Mouse (Mus musculus): Measurements from ENCODE around the gene Pnp2. TPM values are rescaled to one million over a fixed set of nuclear protein-coding genes. Genes with fewer than 3 reads are reported as not detected.

The Pnp2 gene
- polyA plus RNA-seq, 1 experiment from 2014 or later: 0.82 TPM

DNA sequence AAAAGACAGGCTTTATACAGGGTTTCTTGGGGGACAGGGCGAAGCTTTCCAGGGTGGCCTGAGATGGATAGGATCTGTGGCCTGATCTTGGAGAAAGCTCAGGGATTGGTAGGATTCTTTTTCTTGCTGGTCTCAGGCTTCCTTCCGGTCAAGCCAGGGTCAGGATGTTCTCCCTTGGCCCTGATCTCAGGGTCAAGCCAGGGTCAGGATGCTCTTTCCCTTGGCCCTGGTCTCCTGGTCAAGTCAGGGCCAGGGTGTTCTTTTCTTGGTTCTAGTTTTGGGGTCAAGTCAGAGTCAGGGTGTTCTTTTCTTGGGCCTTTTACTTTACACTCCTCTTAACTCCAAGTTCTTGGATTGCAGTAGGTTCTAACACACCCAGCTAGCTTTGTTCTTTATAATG is 31.9 kb downstream of the Pnp2 start:
- Histone ChIP-seq H3K27me3 (no peaks in the 10 kb centered on the region), H3K4me3 (no peak overlapping the region), H3K4me1 (replicated peaks) (no peaks in the 10 kb centered on the region), H3K27ac (replicated peaks) (no peak overlapping the region), H3K4me2 (no peak overlapping the region), H3K36me3 (no peaks in the 10 kb centered on the region), H3K9me3 (no peaks in the 10 kb centered on the region), H3K9ac (no peak overlapping the region)
- ATAC-seq (ENCODE audit: low FRiP score, low read depth): no peak
- 85% methylated on average over 2 of the region's 2 CpGs for WGBS

- H3K9me3 ChIP-seq: no peaks in the 10 kb centered on the region
- H3K4me2 ChIP-seq: no peak overlapping the region
- H3K27ac ChIP-seq (replicated peaks): no peak overlapping the region
- H3K4me1 ChIP-seq (replicated peaks): no peaks in the 10 kb centered on the region
- ATAC-seq (ENCODE audit: low FRiP score, low read depth): no peak
- no peak overlapping the region for H3K4me3 ChIP-seq
- no peaks in the 10 kb centered on the region for H3K36me3 ChIP-seq
- no peaks in the 10 kb centered on the region for H3K27me3 ChIP-seq
- 87% methylated on average over 3 of the region's 3 CpGs for WGBS
- H3K9ac ChIP-seq: no peak overlapping the region
Observed at GRCm38 (mm10) chr14:50991037-50991436, 35.2 kb downstream of the Pnp2 start.

DNA sequence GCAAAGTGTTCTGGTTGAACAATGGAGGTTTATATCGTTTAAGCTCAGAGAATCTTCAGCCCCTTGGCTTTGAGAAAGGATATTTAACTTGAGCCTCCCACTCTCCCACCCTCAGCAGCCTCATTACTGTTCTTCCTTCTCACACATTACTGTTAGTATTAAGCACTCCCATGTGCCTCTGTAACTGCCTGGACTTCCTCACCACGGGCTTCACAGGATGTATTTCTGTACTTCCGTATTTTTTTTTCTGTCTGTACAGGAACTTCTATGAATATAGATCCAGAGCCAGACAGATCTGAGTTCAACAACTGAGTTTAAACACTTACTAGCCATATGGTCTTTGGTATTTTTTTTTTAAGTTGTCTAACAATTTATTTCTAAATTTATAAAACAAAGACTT is 41.3 kb downstream of the Pnp2 start:
- Histone ChIP-seq H3K36me3 (no peaks in the 10 kb centered on the region), H3K9me3 (no peaks in the 10 kb centered on the region), H3K4me3 (no peak overlapping the region), H3K27ac (replicated peaks) (no peak overlapping the region), H3K27me3 (no peaks in the 10 kb centered on the region), H3K4me1 (replicated peaks) (no peaks in the 10 kb centered on the region), H3K4me2 (no peak overlapping the region), H3K9ac (no peak overlapping the region)
- no peak for ATAC-seq (ENCODE audit: low FRiP score, low read depth)
- WGBS: 88% methylated on average over 3 of the region's 3 CpGs

DNA sequence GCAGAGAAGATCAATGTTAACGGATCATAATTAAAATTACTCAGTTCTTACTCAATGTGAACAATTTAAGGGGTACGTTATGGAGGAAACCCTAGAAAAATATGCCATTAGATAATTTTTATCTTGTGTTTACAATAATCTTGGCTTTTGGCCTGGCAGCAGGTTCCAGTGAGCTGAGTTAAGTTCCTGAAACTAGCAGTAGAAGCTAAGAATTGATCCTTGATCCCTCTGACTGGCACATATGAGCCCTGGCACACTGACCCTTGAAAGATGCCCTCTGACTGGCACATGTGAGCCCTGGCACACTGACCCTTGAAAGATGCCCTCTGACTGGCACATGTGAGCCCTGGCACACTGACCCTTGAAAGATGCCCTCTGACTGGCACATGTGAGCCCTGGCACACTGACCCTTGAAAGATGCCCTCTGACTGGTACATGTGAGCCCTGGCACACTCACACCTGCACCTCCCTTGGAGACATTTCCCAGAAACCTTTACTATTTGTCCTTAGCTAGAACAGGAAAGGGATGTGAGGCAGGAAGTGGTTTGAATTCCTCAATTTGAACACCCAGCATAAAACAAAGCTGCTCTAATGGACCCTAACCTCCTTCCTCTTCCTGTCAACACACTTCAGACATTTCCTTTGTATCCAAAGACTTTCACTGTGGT is 42.3 kb downstream of the Pnp2 start:
- Histone ChIP-seq H3K9ac (no peak overlapping the region), H3K4me3 (no peak overlapping the region), H3K27ac (replicated peaks) (no peak overlapping the region), H3K27me3 (no peaks in the 10 kb centered on the region), H3K36me3 (no peaks in the 10 kb centered on the region), H3K4me1 (replicated peaks) (no peaks in the 10 kb centered on the region), H3K9me3 (no peaks in the 10 kb centered on the region), H3K4me2 (no peak overlapping the region)
- no peak for ATAC-seq (ENCODE audit: low FRiP score, low read depth)
- WGBS: 84% methylated on average over 2 of the region's 2 CpGs

GRCm38 (mm10) chr14:51007152-51007801 is 51.5 kb downstream of the Pnp2 start, which contains the start of gene Rnase10:
Gene Rnase10, plus strand, starts transcription at chr14:51007751.
- Histone ChIP-seq H3K9ac (no peak within 1 kb of the TSS), H3K4me1 (replicated peaks) (no peaks in the 10 kb centered on the region), H3K9me3 (no peaks in the 10 kb centered on the region), H3K27ac (replicated peaks) (no peak within 1 kb of the TSS), H3K4me3 (no peak within 1 kb of the TSS), H3K27me3 (no peaks in the 10 kb centered on the region), H3K36me3 (no peaks in the 10 kb centered on the region), H3K4me2 (no peak within 1 kb of the TSS)
- WGBS: 87% methylated on average over 8 of the region's 8 CpGs
- no peak for ATAC-seq (ENCODE audit: low FRiP score, low read depth)

DNA sequence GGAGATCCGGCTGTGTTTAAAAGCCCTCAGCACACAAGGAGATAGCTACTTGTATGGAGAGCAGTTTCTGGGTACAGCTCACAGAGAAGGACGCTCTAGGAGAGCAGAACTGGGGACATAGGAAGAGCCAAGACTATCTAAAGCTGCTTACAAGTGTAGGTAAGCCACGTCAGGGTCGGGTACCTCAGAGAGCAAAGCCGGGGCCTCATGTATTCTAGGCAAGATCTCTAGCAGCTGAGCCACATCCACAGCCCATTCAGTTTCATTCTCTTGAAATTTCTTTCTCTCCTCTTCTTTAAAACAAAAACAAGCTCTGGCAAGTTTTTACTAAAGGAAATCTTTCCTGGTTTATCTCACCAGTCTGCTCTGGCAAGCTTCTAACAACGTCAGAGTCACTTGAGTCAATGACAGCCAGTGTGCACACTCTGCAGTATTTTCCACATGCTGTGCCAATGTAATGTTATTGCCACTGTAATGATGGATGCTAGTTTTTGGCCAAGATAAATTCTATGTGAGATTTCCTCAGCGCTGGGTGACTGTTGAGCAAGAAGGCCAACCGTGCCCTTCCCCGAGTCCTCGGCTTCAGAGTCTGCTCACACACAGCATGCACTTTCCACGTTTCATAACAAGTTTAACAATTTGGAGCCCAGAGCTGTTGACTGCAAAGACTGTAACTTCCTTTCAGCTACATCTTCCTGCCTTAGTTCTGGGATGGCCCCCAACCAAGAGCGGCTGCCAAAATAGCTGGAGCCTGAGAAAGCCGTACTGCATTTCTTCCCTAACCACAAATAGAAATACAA is 52.3 kb downstream of the Pnp2 start:
- ATAC-seq (ENCODE audit: low FRiP score, low read depth): no peak
- 82% methylated on average over 13 of the region's 13 CpGs for WGBS
- Histone ChIP-seq H3K4me1 (replicated peaks) (no peaks in the 10 kb centered on the region), H3K36me3 (no peaks in the 10 kb centered on the region), H3K9me3 (no peaks in the 10 kb centered on the region), H3K9ac (no peak overlapping the region), H3K4me2 (no peak overlapping the region), H3K4me3 (no peak overlapping the region), H3K27ac (replicated peaks) (no peak overlapping the region), H3K27me3 (no peaks in the 10 kb centered on the region)

DNA sequence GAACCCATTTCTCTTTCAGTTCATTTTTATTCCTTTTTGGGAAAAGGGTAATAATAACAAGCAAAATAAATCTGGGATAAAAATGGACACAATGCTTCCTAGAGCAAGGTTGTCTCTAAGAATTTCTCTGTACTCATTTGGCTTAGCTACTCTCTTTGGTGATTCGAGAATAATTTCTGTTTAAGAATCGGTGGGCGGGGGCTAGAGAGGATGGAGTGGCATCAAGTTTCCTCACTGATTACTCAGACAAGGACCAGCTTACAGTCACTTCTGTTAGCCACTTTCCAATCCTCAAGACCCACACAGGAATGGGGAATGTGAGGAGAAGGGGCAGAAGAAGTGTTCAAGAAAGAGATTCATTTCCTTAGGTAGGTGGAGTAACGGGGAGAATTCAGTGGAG is 53.0 kb downstream of the Pnp2 start:
- H3K36me3 ChIP-seq: no peaks in the 10 kb centered on the region
- no peak overlapping the region for H3K4me3 ChIP-seq
- H3K27ac ChIP-seq (replicated peaks): no peak overlapping the region
- H3K27me3 ChIP-seq: no peaks in the 10 kb centered on the region
- ATAC-seq (ENCODE audit: low FRiP score, low read depth): no peak
- H3K9ac ChIP-seq: no peak overlapping the region
- WGBS: 92% methylated on average over 4 of the region's 4 CpGs
- H3K9me3 ChIP-seq: no peaks in the 10 kb centered on the region
- no peaks in the 10 kb centered on the region for H3K4me1 ChIP-seq (replicated peaks)
- no peak overlapping the region for H3K4me2 ChIP-seq

DNA sequence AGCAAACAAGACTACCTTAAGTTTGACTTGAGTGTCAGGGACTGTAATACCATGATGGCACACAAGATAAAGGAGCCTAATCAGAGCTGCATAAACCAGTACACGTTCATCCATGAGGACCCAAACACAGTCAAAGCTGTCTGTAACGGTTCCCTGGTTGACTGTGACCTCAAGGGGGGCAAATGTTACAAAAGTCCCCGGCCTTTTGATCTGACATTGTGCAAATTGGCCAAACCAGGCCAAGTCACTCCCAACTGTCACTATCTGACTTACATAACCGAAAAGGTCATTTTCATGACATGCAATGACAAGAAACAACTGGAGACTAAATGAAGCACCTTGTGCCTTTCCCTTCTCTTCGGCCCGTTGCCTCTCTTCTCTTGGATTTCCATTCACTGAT is 53.8 kb downstream of the Pnp2 start:
- no peak overlapping the region for H3K9ac ChIP-seq
- H3K27ac ChIP-seq (replicated peaks): no peak overlapping the region
- H3K4me3 ChIP-seq: no peak overlapping the region
- no peaks in the 10 kb centered on the region for H3K36me3 ChIP-seq
- no peak for ATAC-seq (ENCODE audit: low FRiP score, low read depth)
- H3K4me1 ChIP-seq (replicated peaks): no peaks in the 10 kb centered on the region
- H3K27me3 ChIP-seq: no peaks in the 10 kb centered on the region
- no peaks in the 10 kb centered on the region for H3K9me3 ChIP-seq
- WGBS: 89% methylated on average over 6 of the region's 6 CpGs
- no peak overlapping the region for H3K4me2 ChIP-seq

Other genes with a start within 250 kb of the Pnp2 start
- gene Olfr748, start 248.6 kb upstream of the Pnp2 start, polyA plus RNA-seq (2015; fragmentation: Nextera tagmentation; extraction: Ambion mirVana): not detected in 2 replicates
- not detected in 2 replicates for gene Olfr749, start 210.9 kb upstream of the Pnp2 start, polyA plus RNA-seq (2015; fragmentation: Nextera tagmentation; extraction: Ambion mirVana)
- gene Ttc5, start 170.5 kb upstream of the Pnp2 start, polyA plus RNA-seq (2015; fragmentation: Nextera tagmentation; extraction: Ambion mirVana): 121 and 127 TPM in 2 replicates
- not detected in 2 replicates for gene Ccnb1ip1, start 148.3 kb upstream of the Pnp2 start, polyA plus RNA-seq (2015; fragmentation: Nextera tagmentation; extraction: Ambion mirVana)
- 44.3 and 45.4 TPM in 2 replicates for gene Parp2, start 148.2 kb upstream of the Pnp2 start, polyA plus RNA-seq (2015; fragmentation: Nextera tagmentation; extraction: Ambion mirVana)
- 2.0 and 2.9 TPM in 2 replicates for gene Tep1, start 85.4 kb upstream of the Pnp2 start, polyA plus RNA-seq (2015; fragmentation: Nextera tagmentation; extraction: Ambion mirVana)
- 3.1 and 3.3 TPM in 2 replicates for gene Klhl33, start 58.5 kb upstream of the Pnp2 start, polyA plus RNA-seq (2015; fragmentation: Nextera tagmentation; extraction: Ambion mirVana)
- 110 and 111 TPM in 2 replicates for gene Osgep, start 31.1 kb upstream of the Pnp2 start, polyA plus RNA-seq (2015; fragmentation: Nextera tagmentation; extraction: Ambion mirVana)
- 172 and 178 TPM in 2 replicates for gene Apex1, start 31.0 kb upstream of the Pnp2 start, polyA plus RNA-seq (2015; fragmentation: Nextera tagmentation; extraction: Ambion mirVana)
- 92.4 and 107 TPM in 2 replicates for gene Pip4p1, start 25.1 kb upstream of the Pnp2 start, polyA plus RNA-seq (2015; fragmentation: Nextera tagmentation; extraction: Ambion mirVana)
- gene Pnp, start 24.9 kb upstream of the Pnp2 start, polyA plus RNA-seq (2015; fragmentation: Nextera tagmentation; extraction: Ambion mirVana): 22.1 and 25.5 TPM in 2 replicates
- not detected in 2 replicates for gene Gm49342, start 11.5 kb upstream of the Pnp2 start, polyA plus RNA-seq (2015; fragmentation: Nextera tagmentation; extraction: Ambion mirVana)
- gene Rnase10, start 51.8 kb downstream of the Pnp2 start, polyA plus RNA-seq (2015; fragmentation: Nextera tagmentation; extraction: Ambion mirVana): not detected in 2 replicates
- gene Rnase9, start 85.9 kb downstream of the Pnp2 start, polyA plus RNA-seq (2015; fragmentation: Nextera tagmentation; extraction: Ambion mirVana): not detected in 2 replicates
- gene Rnase11, start 94.2 kb downstream of the Pnp2 start, polyA plus RNA-seq (2015; fragmentation: Nextera tagmentation; extraction: Ambion mirVana): not detected in 2 replicates
- not detected in 2 replicates for gene Rnase12, start 101.7 kb downstream of the Pnp2 start, polyA plus RNA-seq (2015; fragmentation: Nextera tagmentation; extraction: Ambion mirVana)
- gene Olfr750, start 118.4 kb downstream of the Pnp2 start, polyA plus RNA-seq (2015; fragmentation: Nextera tagmentation; extraction: Ambion mirVana): 0.05 and 0.08 TPM in 2 replicates
- gene Rnase4, start 135.1 kb downstream of the Pnp2 start, polyA plus RNA-seq (2015; fragmentation: Nextera tagmentation; extraction: Ambion mirVana): 16.4 and 17.6 TPM in 2 replicates
- 5.0 TPM in 2 replicates for gene Ang, start 135.2 kb downstream of the Pnp2 start, polyA plus RNA-seq (2015; fragmentation: Nextera tagmentation; extraction: Ambion mirVana)
- not detected in 2 replicates for gene Eddm3b, start 158.4 kb downstream of the Pnp2 start, polyA plus RNA-seq (2015; fragmentation: Nextera tagmentation; extraction: Ambion mirVana)
- 0.84 and 1.4 TPM in 2 replicates for gene Rnase6, start 167.9 kb downstream of the Pnp2 start, polyA plus RNA-seq (2015; fragmentation: Nextera tagmentation; extraction: Ambion mirVana)
- gene Rnase1, start 190.8 kb downstream of the Pnp2 start, polyA plus RNA-seq (2015; fragmentation: Nextera tagmentation; extraction: Ambion mirVana): 0.54 and 0.96 TPM in 2 replicates
- gene Rnase2b, start 206.3 kb downstream of the Pnp2 start, polyA plus RNA-seq (2015; fragmentation: Nextera tagmentation; extraction: Ambion mirVana): not detected in 2 replicates
- gene Ang2, start 243.2 kb downstream of the Pnp2 start, polyA plus RNA-seq (2015; fragmentation: Nextera tagmentation; extraction: Ambion mirVana): not detected in 2 replicates
- not detected in 2 replicates for gene Ear14, start 247.4 kb downstream of the Pnp2 start, polyA plus RNA-seq (2015; fragmentation: Nextera tagmentation; extraction: Ambion mirVana)